12 mouse cellular contexts compared by ENCODE assay signal in genomic region chr19:7729543-7729942, GRCm38 (mm10). TPM values are rescaled to one million over a fixed set of nuclear protein-coding genes. Genes with fewer than 3 reads are reported as not detected.
DNase-seq lines count a peak whose midpoint lies in the region; ATAC-seq and TF ChIP-seq lines count a peak whose summit lies in the region.
"Had no signal": no experiment of that assay in that cellular context is flagged by ENCODE, and none has a peak within 500 bp of the region (broad histone marks: within the 10 kb centered on the region; RNA-seq: fewer than 3 reads in every experiment).

No protein-coding gene starts in this region.

- H3K27ac ChIP-seq in kidney, embryonic 15.5 days: no peak overlapping the region
- H3K27ac ChIP-seq in ES-E14 (ENCODE audit: insufficient read depth, low read depth, low read length, poor library complexity, severe bottlenecking): no peak overlapping the region
- no peak overlapping the region for H3K27ac ChIP-seq in heart, embryonic 10.5 days
- H3K27ac ChIP-seq: lung, embryonic 15.5 days had no signal

- no peaks in the 10 kb centered on the region for H3K9me3 ChIP-seq in kidney, embryonic 15.5 days (replicated peaks)
- H3K9me3 ChIP-seq in ES-E14 (ENCODE audit: control insufficient read depth, insufficient read depth, low read depth, low read length): no peaks in the 10 kb centered on the region
- H3K9me3 ChIP-seq in heart, embryonic 10.5 days: no peaks in the 10 kb centered on the region
- H3K9me3 ChIP-seq: lung, embryonic 15.5 days had no signal

- no peak overlapping the region for H3K4me2 ChIP-seq in kidney, embryonic 15.5 days
- H3K4me2 ChIP-seq: lung, embryonic 15.5 days had no signal

- H3K4me3 ChIP-seq in kidney, embryonic 15.5 days (replicated peaks): no peak overlapping the region
- no peak overlapping the region for H3K4me3 ChIP-seq in ES-E14 (ENCODE audit: insufficient read depth in 1 of 2, low read depth in 1 of 2, low read length in 2 of 2, poor library complexity in 1 of 2, severe bottlenecking in 1 of 2)
- H3K4me3 ChIP-seq in heart, embryonic 10.5 days: no peak overlapping the region
- H3K4me3 ChIP-seq: lung, embryonic 15.5 days; myocyte had no signal

- no peak overlapping the region for H3K9ac ChIP-seq in kidney, embryonic 15.5 days
- H3K9ac ChIP-seq in ES-E14 (ENCODE audit: insufficient read depth, low read depth, low read length, poor library complexity, severe bottlenecking): no peak overlapping the region
- H3K9ac ChIP-seq: lung, embryonic 15.5 days had no signal

- no peaks in the 10 kb centered on the region for H3K27me3 ChIP-seq in kidney, embryonic 15.5 days
- H3K27me3 ChIP-seq in heart, embryonic 10.5 days (ENCODE audit: insufficient read depth, poor library complexity, severe bottlenecking): no peaks in the 10 kb centered on the region
- H3K27me3 ChIP-seq: lung, embryonic 15.5 days had no signal

- in situ Hi-C loops in ES-E14 (cut with MboI; ENCODE audit: low sequenced_read_pairs in 2 of 2, unreplicated experiment in 2 of 2): no loop called here

- H3K4me1 ChIP-seq in kidney, embryonic 15.5 days: no peaks in the 10 kb centered on the region
- H3K4me1 ChIP-seq in ES-E14 (ENCODE audit: control insufficient read depth in 2 of 2, insufficient read depth in 2 of 2, low read length in 2 of 2, poor library complexity in 1 of 2): no peaks in the 10 kb centered on the region
- no peaks in the 10 kb centered on the region for H3K4me1 ChIP-seq in heart, embryonic 10.5 days
- H3K4me1 ChIP-seq: lung, embryonic 15.5 days had no signal

- 38% methylated on average over 1 of the region's 1 CpGs for WGBS in kidney, embryonic 15.5 days
- 24% methylated on average over 1 of the region's 1 CpGs for WGBS in heart, embryonic 10.5 days

- DNase-seq in kidney, adult 18-20 months: peak; percentile 64
- DNase-seq in A20 (ENCODE audit: low read depth, low spot score): peak; percentile 24
- DNase-seq in ES-E14 (ENCODE audit: low read depth, low spot score): no peak
- peak; percentile 54 to 56 for DNase-seq in kidney, postnatal 4 days
- no peak for DNase-seq in ovary, adult 18-20 months (ENCODE audit: low spot score)
- no peak for DNase-seq in heart, embryonic 10.5 days (ENCODE audit: low spot score)
- no peak for DNase-seq in neural tube, embryonic 10.5 days (ENCODE audit: extremely low spot score, low spot score)
- DNase-seq: gastrocnemius, postnatal 14 days had no signal

- H3K36me3 ChIP-seq in kidney, embryonic 15.5 days: no peaks in the 10 kb centered on the region
- H3K36me3 ChIP-seq in ES-E14 (ENCODE audit: control insufficient read depth, insufficient read depth, low read length, poor library complexity, severe bottlenecking): no peaks in the 10 kb centered on the region
- H3K36me3 ChIP-seq in heart, embryonic 10.5 days: no peaks in the 10 kb centered on the region
- H3K36me3 ChIP-seq: lung, embryonic 15.5 days had no signal

- ATAC-seq in kidney, embryonic 15.5 days (replicated peaks; ENCODE audit: low FRiP score): no peak

TF ChIP-seq in ES-E14, 5 proteins besides CTCF, POLR2A, EP300 and RAD21:
- TF ChIP-seq HCFC1 (IDR thresholded peaks at IDR 0.05; ENCODE audit: borderline replicate concordance, insufficient read depth, low read length) (no peak), ZC3H11A (IDR thresholded peaks at IDR 0.05; ENCODE audit: borderline replicate concordance, low read depth, low read length) (peak; percentile 52; the same call in 1 of the 2 replicates), MAFK (IDR thresholded peaks at IDR 0.05; ENCODE audit: insufficient read depth, low read depth, low read length) (no peak), ZNF384 (IDR thresholded peaks at IDR 0.05; ENCODE audit: low read depth, low read length) (no peak), CHD2 (IDR thresholded peaks at IDR 0.05; ENCODE audit: low read depth, low read length) (no peak)

RNA-seq across cellular contexts. Expression of gene Slc22a19, which starts 18.4 kb away (rescaled TPM):
- polyA plus RNA-seq in kidney, embryonic 15.5 days (2015; fragmentation: Nextera tagmentation; extraction: Ambion mirVana): 6.9 and 7.6 TPM in 2 replicates
- not detected in 2 replicates for total RNA-seq in ES-E14 (2012; rRNA removed)
- not detected in 2 replicates for polyA plus RNA-seq in heart, embryonic 10.5 days (2016; fragmentation: Nextera tagmentation; extraction: Ambion mirVana)
- total RNA-seq: gastrocnemius, postnatal 14 days; heart, postnatal 25 days had no signal
- polyA plus RNA-seq: myocyte had no signal

Comparison
In these comparisons a context has a peak if more than half of its experiments do, and no peak if none do; other contexts are left out.
1. DNase-seq: peak in kidney, adult 18-20 months (single experiment), A20 (single experiment) and kidney, postnatal 4 days (2 of 2); none in ES-E14 (single experiment), ovary, adult 18-20 months (single experiment), heart, embryonic 10.5 days (single experiment) and neural tube, embryonic 10.5 days (single experiment).